Mouse (Mus musculus): ENCODE results near the gene Rnaseh2c. TPM values are rescaled to one million over a fixed set of nuclear protein-coding genes. Genes with fewer than 3 reads are reported as not detected.

The Rnaseh2c gene
- 174 and 177 TPM in 2 replicates for polyA plus RNA-seq (2016; fragmentation: Nextera tagmentation; extraction: Ambion mirVana)

GRCm38 (mm10) chr19:5601752-5602541, at the start of gene Rnaseh2c:
Gene Rnaseh2c, plus strand, starts transcription at chr19:5601873.
- no peaks in the 10 kb centered on the region for H3K27me3 ChIP-seq (replicated peaks; ENCODE audit: low read depth, poor library complexity, severe bottlenecking)
- WGBS: under 1% methylated on average over 64 of the region's 64 CpGs
- H3K4me3 ChIP-seq: peak within 1 kb of the TSS; percentile 86
- H3K27ac ChIP-seq (replicated peaks): peak within 1 kb of the TSS; percentile 95
- H3K36me3 ChIP-seq (replicated peaks): peaks cover 43% of the 10 kb centered on the region
- no peaks in the 10 kb centered on the region for H3K9me3 ChIP-seq
- DNase-seq (ENCODE audit: low spot score): peak; percentile 83
- H3K4me1 ChIP-seq: peaks cover 18% of the 10 kb centered on the region

GRCm38 (mm10) chr19:5553802-5554201, 47.9 kb upstream of the Rnaseh2c start:
- H3K36me3 ChIP-seq (replicated peaks): no peaks in the 10 kb centered on the region
- H3K4me3 ChIP-seq: no peak overlapping the region
- H3K27ac ChIP-seq (replicated peaks): no peak overlapping the region
- no peaks in the 10 kb centered on the region for H3K9me3 ChIP-seq
- H3K4me1 ChIP-seq: peaks cover 19% of the 10 kb centered on the region
- peaks cover 71% of the 10 kb centered on the region for H3K27me3 ChIP-seq (replicated peaks; ENCODE audit: low read depth, poor library complexity, severe bottlenecking)
- no peak for DNase-seq (ENCODE audit: low spot score)
- 43% methylated on average over 8 of the region's 8 CpGs for WGBS

- no peaks in the 10 kb centered on the region for H3K36me3 ChIP-seq (replicated peaks)
- WGBS: 66% methylated on average over 14 of the region's 14 CpGs
- peaks cover 75% of the 10 kb centered on the region for H3K27me3 ChIP-seq (replicated peaks; ENCODE audit: low read depth, poor library complexity, severe bottlenecking)
- H3K9me3 ChIP-seq: no peaks in the 10 kb centered on the region
- no peak for DNase-seq (ENCODE audit: low spot score)
- no peak overlapping the region for H3K4me3 ChIP-seq
- H3K4me1 ChIP-seq: peaks cover 21% of the 10 kb centered on the region
- no peak overlapping the region for H3K27ac ChIP-seq (replicated peaks)
These were observed 47.5 kb upstream of the Rnaseh2c start for GRCm38 (mm10) chr19:5554212-5554611.

- Histone ChIP-seq H3K4me1 (peaks cover 36% of the 10 kb centered on the region), H3K9me3 (no peaks in the 10 kb centered on the region), H3K27ac (replicated peaks) (no peak overlapping the region), H3K36me3 (replicated peaks) (no peaks in the 10 kb centered on the region), H3K27me3 (replicated peaks; ENCODE audit: low read depth, poor library complexity, severe bottlenecking) (peaks cover 99% of the 10 kb centered on the region), H3K4me3 (no peak overlapping the region)
- DNase-seq (ENCODE audit: low spot score): no peak
- 47% methylated on average over 7 of the region's 7 CpGs for WGBS
These were observed 43.5 kb upstream of the Rnaseh2c start for GRCm38 (mm10) chr19:5558169-5558568.

- no peak for DNase-seq (ENCODE audit: low spot score)
- Histone ChIP-seq H3K4me1 (peaks cover 31% of the 10 kb centered on the region), H3K9me3 (no peaks in the 10 kb centered on the region), H3K27me3 (replicated peaks; ENCODE audit: low read depth, poor library complexity, severe bottlenecking) (peaks cover 100% of the 10 kb centered on the region), H3K36me3 (replicated peaks) (no peaks in the 10 kb centered on the region), H3K4me3 (no peak overlapping the region), H3K27ac (replicated peaks) (no peak overlapping the region)
- 60% methylated on average over 8 of the region's 8 CpGs for WGBS
These were observed 42.9 kb upstream of the Rnaseh2c start for GRCm38 (mm10) chr19:5558770-5559169.

GRCm38 (mm10) chr19:5559229-5559628, 42.4 kb upstream of the Rnaseh2c start:
- Histone ChIP-seq H3K4me1 (peaks cover 26% of the 10 kb centered on the region), H3K9me3 (no peaks in the 10 kb centered on the region), H3K27me3 (replicated peaks; ENCODE audit: low read depth, poor library complexity, severe bottlenecking) (peaks cover 100% of the 10 kb centered on the region), H3K36me3 (replicated peaks) (no peaks in the 10 kb centered on the region), H3K4me3 (peak overlapping the region; percentile 55), H3K27ac (replicated peaks) (no peak overlapping the region)
- WGBS: 16% methylated on average over 8 of the region's 8 CpGs
- no peak for DNase-seq (ENCODE audit: low spot score)

- DNase-seq (ENCODE audit: low spot score): peak; percentile 37
- Histone ChIP-seq H3K4me3 (peak overlapping the region; percentile 55), H3K27ac (replicated peaks) (no peak overlapping the region), H3K4me1 (peaks cover 24% of the 10 kb centered on the region), H3K9me3 (no peaks in the 10 kb centered on the region), H3K36me3 (replicated peaks) (no peaks in the 10 kb centered on the region), H3K27me3 (replicated peaks; ENCODE audit: low read depth, poor library complexity, severe bottlenecking) (peaks cover 100% of the 10 kb centered on the region)
- under 1% methylated on average over 69 of the region's 69 CpGs for WGBS
These were observed 41.8 kb upstream of the Rnaseh2c start for GRCm38 (mm10) chr19:5559631-5560456.

- peak; percentile 68 for DNase-seq (ENCODE audit: low spot score)
- under 1% methylated on average over 57 of the region's 57 CpGs for WGBS
These were observed 41.1 kb upstream of the Rnaseh2c start, which contains the start of gene Ovol1 for GRCm38 (mm10) chr19:5560457-5561041. Gene Ovol1, minus strand, starts transcription at chr19:5560646.

GRCm38 (mm10) chr19:5561252-5561790, 40.4 kb upstream of the Rnaseh2c start:
- peaks cover 100% of the 10 kb centered on the region for H3K27me3 ChIP-seq (replicated peaks; ENCODE audit: low read depth, poor library complexity, severe bottlenecking)
- H3K36me3 ChIP-seq (replicated peaks): no peaks in the 10 kb centered on the region
- no peak overlapping the region for H3K27ac ChIP-seq (replicated peaks)
- no peak for DNase-seq (ENCODE audit: low spot score)
- peaks cover 24% of the 10 kb centered on the region for H3K4me1 ChIP-seq
- no peaks in the 10 kb centered on the region for H3K9me3 ChIP-seq
- WGBS: 17% methylated on average over 10 of the region's 10 CpGs
- H3K4me3 ChIP-seq: peak overlapping the region; percentile 55

More at GRCm38 (mm10) chr19:5560457-5561041, 41.1 kb upstream of the Rnaseh2c start, which contains the start of gene Ovol1:
- Histone ChIP-seq H3K9me3 (no peaks in the 10 kb centered on the region), H3K27me3 (replicated peaks; ENCODE audit: low read depth, poor library complexity, severe bottlenecking) (peaks cover 100% of the 10 kb centered on the region), H3K4me3 (peak within 1 kb of the TSS; percentile 55), H3K27ac (replicated peaks) (no peak within 1 kb of the TSS), H3K36me3 (replicated peaks) (no peaks in the 10 kb centered on the region), H3K4me1 (peaks cover 24% of the 10 kb centered on the region)

- no peak overlapping the region for H3K27ac ChIP-seq (replicated peaks)
- WGBS: 62% methylated on average over 3 of the region's 3 CpGs
- no peaks in the 10 kb centered on the region for H3K36me3 ChIP-seq (replicated peaks)
- no peak for DNase-seq (ENCODE audit: low spot score)
- H3K4me3 ChIP-seq: no peak overlapping the region
- peaks cover 30% of the 10 kb centered on the region for H3K4me1 ChIP-seq
- H3K27me3 ChIP-seq (replicated peaks; ENCODE audit: low read depth, poor library complexity, severe bottlenecking): peaks cover 100% of the 10 kb centered on the region
- no peaks in the 10 kb centered on the region for H3K9me3 ChIP-seq
These were observed 39.8 kb upstream of the Rnaseh2c start for GRCm38 (mm10) chr19:5561886-5562285.

- Histone ChIP-seq H3K27me3 (replicated peaks; ENCODE audit: low read depth, poor library complexity, severe bottlenecking) (peaks cover 98% of the 10 kb centered on the region), H3K4me1 (peaks cover 37% of the 10 kb centered on the region), H3K4me3 (no peak overlapping the region), H3K9me3 (no peaks in the 10 kb centered on the region), H3K36me3 (replicated peaks) (no peaks in the 10 kb centered on the region), H3K27ac (replicated peaks) (no peak overlapping the region)
- no peak for DNase-seq (ENCODE audit: low spot score)
- WGBS: 86% methylated on average over 10 of the region's 10 CpGs
These were observed 38.9 kb upstream of the Rnaseh2c start for GRCm38 (mm10) chr19:5562776-5563175.

GRCm38 (mm10) chr19:5566316-5566715, 35.4 kb upstream of the Rnaseh2c start:
- peaks cover 29% of the 10 kb centered on the region for H3K4me1 ChIP-seq
- 50% methylated on average over 5 of the region's 5 CpGs for WGBS
- no peaks in the 10 kb centered on the region for H3K9me3 ChIP-seq
- no peak overlapping the region for H3K27ac ChIP-seq (replicated peaks)
- H3K36me3 ChIP-seq (replicated peaks): peaks cover 8% of the 10 kb centered on the region; the same call in 1 of the 2 replicates
- H3K4me3 ChIP-seq: peak overlapping the region; percentile 83; the same call in 1 of the 2 replicates
- H3K27me3 ChIP-seq (replicated peaks; ENCODE audit: low read depth, poor library complexity, severe bottlenecking): peaks cover 83% of the 10 kb centered on the region
- no peak for DNase-seq (ENCODE audit: low spot score)
